Mouse (Mus musculus) cerebellum, adult 2 months (tissue): ENCODE measurements around the gene Pik3ap1.

Experiments used
- CTCF ChIP-seq: fragments of 200-500 bp; IDR thresholded peaks from 2 replicates; pipeline ENCODE4 v1.5.1; 2011; ENCODE audit warnings: low read depth, mild to moderate bottlenecking, control low read depth, low read length, moderate library complexity, borderline replicate concordance; ENCODE audit not compliant: insufficient read depth
- POLR2A ChIP-seq: fragments of 200-500 bp; IDR thresholded peaks from 2 replicates; pipeline ENCODE4 v1.6.1; 2011; ENCODE audit warnings: low read length, control low read depth, borderline replicate concordance; ENCODE audit not compliant: insufficient read depth

DNA sequence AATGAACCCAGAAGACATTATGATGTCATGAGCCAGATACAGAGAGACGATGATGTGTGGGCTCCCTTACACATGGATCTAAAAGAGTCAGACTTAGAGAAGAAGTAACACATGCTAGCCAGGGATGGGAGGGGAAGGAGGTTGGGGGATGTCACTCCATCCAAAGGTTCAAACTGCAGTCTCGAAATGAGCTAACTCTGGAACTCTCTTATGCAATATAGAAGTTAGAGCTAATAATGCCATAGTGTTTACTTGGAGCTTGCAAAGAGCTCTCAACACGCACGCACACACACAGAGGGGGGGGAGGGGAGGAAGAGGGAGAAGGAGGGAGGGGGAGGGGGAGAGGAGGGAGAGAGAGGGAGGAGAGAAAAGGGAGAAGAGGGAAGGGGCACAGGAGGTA, 13.5 kb downstream of the Pik3ap1 start:
- TF ChIP-seq CTCF (no peak), POLR2A (no peak)
